Mouse (Mus musculus): ENCODE results near the gene Tnfrsf25. TPM values are rescaled to one million over a fixed set of nuclear protein-coding genes. Genes with fewer than 3 reads are reported as not detected.

Tnfrsf25 gene
- polyA plus RNA-seq, 1 experiment = 0.37 TPM

DNA sequence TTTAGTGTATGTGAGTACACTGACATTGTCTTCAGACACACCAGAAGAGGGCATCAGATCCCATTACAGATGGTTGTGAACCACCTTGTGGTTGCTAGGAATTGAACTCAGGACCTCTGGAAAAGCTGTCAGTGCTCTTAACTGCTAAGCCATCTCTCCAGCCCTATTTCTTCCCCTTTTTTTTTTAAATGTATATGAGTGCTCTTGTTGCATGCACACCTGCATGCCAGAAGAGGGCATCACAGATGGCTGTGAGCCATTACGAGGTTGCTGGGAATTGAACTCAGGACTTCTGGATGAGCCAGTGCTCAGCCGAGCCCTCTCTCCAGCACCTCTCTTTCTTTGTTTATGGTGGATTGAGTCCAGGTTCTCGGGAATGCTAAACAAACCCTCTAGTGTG lies 6.2 kb upstream of the Tnfrsf25 start:
- Histone ChIP-seq H3K9me3 (ENCODE audit: control insufficient read depth, low read length) (peaks cover 8% of the 10 kb centered on the region), H3K27me3 (ENCODE audit: control insufficient read depth) (peaks cover 5% of the 10 kb centered on the region), H3K36me3 (ENCODE audit: control insufficient read depth) (peaks cover 97% of the 10 kb centered on the region), H3K4me1 (ENCODE audit: control insufficient read depth) (peaks cover 69% of the 10 kb centered on the region), H3K4me3 (replicated peaks) (no peak overlapping the region)
- no peak for TF ChIP-seq TAL1 (IDR thresholded peaks at IDR 0.05; ENCODE audit: low read length)
- no peak for TF ChIP-seq GATA1 (IDR thresholded peaks at IDR 0.05; ENCODE audit: low read length)

DNA sequence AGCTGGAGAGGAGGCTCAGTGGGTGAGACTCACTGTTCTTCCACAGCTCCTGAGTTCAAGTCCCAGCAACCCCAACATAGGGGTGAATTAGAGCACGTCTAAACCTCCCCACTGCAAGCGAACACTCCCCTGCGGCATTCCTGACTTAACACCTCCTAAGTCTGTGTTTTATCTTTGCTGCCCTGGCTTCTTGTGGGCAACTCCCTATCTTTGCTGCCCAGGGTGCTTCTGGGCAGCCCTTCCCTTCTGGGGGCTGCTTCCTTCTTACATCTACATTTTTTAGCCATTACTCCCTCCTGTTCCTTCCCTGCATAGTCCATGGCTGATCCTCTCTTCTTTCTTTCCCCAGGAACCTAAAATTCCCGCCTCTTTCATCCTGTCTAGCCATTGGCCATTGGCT lies 5.0 kb upstream of the Tnfrsf25 start:
- H3K9me3 ChIP-seq (ENCODE audit: control insufficient read depth, low read length) = peaks cover 8% of the 10 kb centered on the region
- peaks cover 94% of the 10 kb centered on the region for H3K36me3 ChIP-seq (ENCODE audit: control insufficient read depth)
- H3K27me3 ChIP-seq (ENCODE audit: control insufficient read depth) = peaks cover 16% of the 10 kb centered on the region
- H3K4me3 ChIP-seq (replicated peaks) = peak overlapping the region; percentile 43
- TF ChIP-seq TAL1 (IDR thresholded peaks at IDR 0.05; ENCODE audit: low read length) = peak; percentile 78
- TF ChIP-seq GATA1 (IDR thresholded peaks at IDR 0.05; ENCODE audit: low read length) = peak; percentile 81
- peaks cover 79% of the 10 kb centered on the region for H3K4me1 ChIP-seq (ENCODE audit: control insufficient read depth)

DNA sequence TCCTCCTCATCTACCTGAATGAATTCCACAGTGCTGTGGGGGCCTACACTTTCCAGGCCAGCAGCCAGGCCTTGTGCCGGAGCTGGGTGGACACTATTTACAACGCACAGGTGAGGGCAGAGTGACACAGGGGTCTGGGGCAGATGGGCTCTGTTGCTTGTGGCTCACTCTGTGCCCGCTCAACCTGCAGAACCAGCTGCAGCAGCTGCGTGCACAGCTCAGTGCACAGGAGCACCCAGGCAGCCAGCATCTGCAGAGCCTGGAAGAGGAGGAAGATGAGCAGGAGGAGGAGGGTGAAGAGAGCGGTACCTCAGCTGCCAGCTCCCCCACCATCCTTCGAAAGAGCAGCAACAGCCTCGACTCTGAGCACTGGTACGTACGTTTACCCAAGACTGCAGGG lies 3.4 kb upstream of the Tnfrsf25 start:
- TF ChIP-seq TAL1 (IDR thresholded peaks at IDR 0.05; ENCODE audit: low read length) (no peak), GATA1 (IDR thresholded peaks at IDR 0.05; ENCODE audit: low read length) (no peak)
- Histone ChIP-seq H3K9me3 (ENCODE audit: control insufficient read depth, low read length) (peaks cover 8% of the 10 kb centered on the region), H3K4me1 (ENCODE audit: control insufficient read depth) (peaks cover 76% of the 10 kb centered on the region), H3K36me3 (ENCODE audit: control insufficient read depth) (peaks cover 77% of the 10 kb centered on the region), H3K4me3 (replicated peaks) (no peak overlapping the region), H3K27me3 (ENCODE audit: control insufficient read depth) (peaks cover 33% of the 10 kb centered on the region)

DNA sequence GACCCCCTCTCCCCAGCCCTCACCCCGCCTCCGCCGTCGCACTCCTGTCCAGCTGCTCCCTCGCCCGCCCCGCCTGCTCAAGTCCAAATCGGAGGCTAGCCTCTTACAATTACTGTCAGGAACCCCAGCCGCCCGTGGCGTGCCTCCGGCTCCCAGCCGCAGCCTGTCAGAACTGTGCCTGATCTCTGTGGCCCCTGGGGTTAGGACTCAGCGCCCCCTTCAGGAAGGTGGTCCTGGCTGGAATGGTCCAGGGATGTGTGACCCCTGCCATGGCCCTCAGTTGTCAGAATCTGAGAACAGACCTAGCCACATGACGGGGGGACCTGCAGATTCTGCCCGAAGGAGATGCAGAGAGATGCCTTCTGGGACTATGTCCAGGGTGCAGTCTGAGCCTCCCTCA lies 1.7 kb upstream of the Tnfrsf25 start:
- TF ChIP-seq TAL1 (IDR thresholded peaks at IDR 0.05; ENCODE audit: low read length) (no peak), GATA1 (IDR thresholded peaks at IDR 0.05; ENCODE audit: low read length) (no peak)
- Histone ChIP-seq H3K27me3 (ENCODE audit: control insufficient read depth) (peaks cover 50% of the 10 kb centered on the region), H3K36me3 (ENCODE audit: control insufficient read depth) (peaks cover 60% of the 10 kb centered on the region), H3K4me1 (ENCODE audit: control insufficient read depth) (peaks cover 58% of the 10 kb centered on the region), H3K9me3 (ENCODE audit: control insufficient read depth, low read length) (peaks cover 8% of the 10 kb centered on the region), H3K4me3 (replicated peaks) (no peak overlapping the region)

DNA sequence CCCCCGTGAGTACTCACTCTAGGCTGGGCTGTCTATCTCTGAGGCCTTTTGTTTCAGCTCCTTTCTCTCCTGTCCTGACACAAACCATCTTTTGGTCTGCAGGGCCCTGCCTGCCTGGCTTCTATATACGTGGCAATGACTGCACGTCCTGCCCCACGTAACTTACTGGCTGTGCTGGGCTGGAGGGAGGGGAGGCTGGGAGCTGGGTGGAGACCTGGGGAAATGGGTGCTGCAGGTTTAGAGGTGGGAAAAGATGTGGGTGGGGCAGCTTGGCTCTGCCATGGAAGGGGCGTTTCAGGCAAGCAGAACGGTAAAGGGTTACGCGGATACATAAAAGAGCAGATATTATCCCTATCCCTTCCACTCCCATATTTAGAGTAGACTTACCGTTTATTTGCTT lies 1.8 kb downstream of the Tnfrsf25 start:
- Histone ChIP-seq H3K4me1 (ENCODE audit: control insufficient read depth) (peaks cover 38% of the 10 kb centered on the region), H3K9me3 (ENCODE audit: control insufficient read depth, low read length) (peaks cover 11% of the 10 kb centered on the region), H3K36me3 (ENCODE audit: control insufficient read depth) (peaks cover 26% of the 10 kb centered on the region), H3K27me3 (ENCODE audit: control insufficient read depth) (peaks cover 85% of the 10 kb centered on the region), H3K4me3 (replicated peaks) (no peak overlapping the region)
- TF ChIP-seq GATA1 (IDR thresholded peaks at IDR 0.05; ENCODE audit: low read length) (no peak), TAL1 (IDR thresholded peaks at IDR 0.05; ENCODE audit: low read length) (no peak)

DNA sequence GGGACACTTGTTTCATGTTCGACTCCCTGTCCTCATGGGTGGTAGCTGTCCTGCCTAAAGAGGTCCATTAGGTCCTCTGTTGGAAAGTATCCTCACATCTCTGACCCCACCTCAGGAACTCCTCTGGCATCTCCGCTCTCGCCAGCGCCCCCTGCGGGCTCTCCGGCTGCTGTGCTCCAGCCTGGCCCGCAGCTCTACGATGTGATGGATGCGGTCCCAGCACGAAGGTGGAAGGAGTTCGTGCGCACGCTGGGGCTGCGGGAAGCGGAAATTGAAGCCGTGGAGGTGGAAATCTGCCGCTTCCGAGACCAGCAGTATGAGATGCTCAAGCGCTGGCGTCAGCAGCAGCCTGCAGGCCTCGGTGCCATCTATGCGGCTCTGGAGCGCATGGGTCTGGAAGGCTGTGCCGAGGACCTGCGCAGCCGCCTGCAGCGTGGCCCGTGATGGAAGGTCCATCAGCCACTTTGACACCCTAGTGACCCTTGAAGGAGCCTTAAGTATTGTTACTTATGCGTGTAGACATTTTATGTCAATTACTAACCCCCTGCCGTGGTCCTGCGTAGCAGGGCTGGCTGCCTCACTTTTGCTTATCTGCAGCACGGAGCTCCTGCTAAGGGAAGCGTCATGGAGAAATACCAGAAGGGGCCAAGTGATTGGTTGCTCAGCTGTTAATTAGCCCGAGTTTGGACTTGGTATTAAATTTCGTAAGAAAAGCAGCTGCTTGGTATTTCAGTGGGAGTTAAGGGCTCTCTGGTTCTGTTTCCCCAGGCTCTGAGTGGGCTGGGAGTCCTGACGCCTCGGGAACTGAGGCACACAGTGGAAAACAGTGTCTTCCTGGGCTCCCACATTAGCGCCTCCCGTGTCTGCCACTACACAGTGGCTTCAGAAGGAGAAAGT lies 3.9 kb downstream of the Tnfrsf25 start:
- Histone ChIP-seq H3K27me3 (ENCODE audit: control insufficient read depth) (peaks cover 100% of the 10 kb centered on the region), H3K36me3 (ENCODE audit: control insufficient read depth) (peaks cover 5% of the 10 kb centered on the region), H3K4me1 (ENCODE audit: control insufficient read depth) (peaks cover 33% of the 10 kb centered on the region), H3K9me3 (ENCODE audit: control insufficient read depth, low read length) (peaks cover 2% of the 10 kb centered on the region), H3K4me3 (replicated peaks) (no peak overlapping the region)
- TF ChIP-seq GATA1 (IDR thresholded peaks at IDR 0.05; ENCODE audit: low read length) = no peak
- TF ChIP-seq TAL1 (IDR thresholded peaks at IDR 0.05; ENCODE audit: low read length) = no peak

DNA sequence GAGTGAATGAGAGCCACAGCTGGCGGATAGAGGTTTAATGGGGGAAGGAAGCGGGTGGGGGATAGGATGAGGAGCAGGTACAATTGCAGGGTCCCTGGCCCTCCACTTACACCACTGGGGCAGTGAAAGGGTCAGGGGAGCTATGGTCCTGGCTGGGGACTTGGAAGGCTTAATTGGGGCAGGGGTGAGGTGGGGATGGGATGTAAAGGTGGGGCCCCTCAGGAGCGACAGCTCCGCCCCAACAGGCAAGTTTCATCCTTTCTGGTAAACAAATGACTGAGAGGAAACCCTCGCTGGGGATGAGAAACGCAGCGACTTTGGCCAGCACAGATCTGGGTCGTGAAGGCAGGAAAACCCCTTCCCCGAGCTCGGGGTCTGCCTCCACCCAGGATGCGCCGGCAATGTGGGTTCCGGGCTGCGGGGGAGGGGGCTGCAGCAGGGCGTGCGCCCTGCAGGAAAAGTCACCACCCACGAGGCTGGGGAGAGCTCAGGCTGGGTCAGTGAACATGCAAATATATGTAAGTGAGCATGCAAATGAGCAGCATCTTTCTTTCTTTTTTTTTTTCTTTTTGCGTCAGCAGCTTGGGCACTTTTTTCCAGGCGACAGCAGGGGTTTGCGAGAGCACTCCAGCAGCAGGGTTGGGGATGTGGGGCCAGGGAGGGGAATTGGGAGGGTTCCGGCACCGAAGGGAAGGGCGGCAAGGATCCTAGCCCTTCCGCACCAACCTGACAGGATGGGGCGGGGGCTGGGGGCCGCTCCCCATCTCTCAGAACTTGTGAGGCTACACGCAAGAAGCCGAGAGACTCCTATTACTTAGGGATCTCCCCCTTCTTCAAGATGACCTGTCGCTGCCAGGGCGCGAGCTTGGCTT lies 4.8 kb downstream of the Tnfrsf25 start:
- Histone ChIP-seq H3K9me3 (ENCODE audit: control insufficient read depth, low read length) (peaks cover 6% of the 10 kb centered on the region; the same call in 1 of the 2 replicates), H3K4me3 (replicated peaks) (no peak overlapping the region), H3K36me3 (ENCODE audit: control insufficient read depth) (no peaks in the 10 kb centered on the region), H3K4me1 (ENCODE audit: control insufficient read depth) (peaks cover 25% of the 10 kb centered on the region), H3K27me3 (ENCODE audit: control insufficient read depth) (peaks cover 100% of the 10 kb centered on the region)
- TF ChIP-seq GATA1 (IDR thresholded peaks at IDR 0.05; ENCODE audit: low read length) = no peak

DNA sequence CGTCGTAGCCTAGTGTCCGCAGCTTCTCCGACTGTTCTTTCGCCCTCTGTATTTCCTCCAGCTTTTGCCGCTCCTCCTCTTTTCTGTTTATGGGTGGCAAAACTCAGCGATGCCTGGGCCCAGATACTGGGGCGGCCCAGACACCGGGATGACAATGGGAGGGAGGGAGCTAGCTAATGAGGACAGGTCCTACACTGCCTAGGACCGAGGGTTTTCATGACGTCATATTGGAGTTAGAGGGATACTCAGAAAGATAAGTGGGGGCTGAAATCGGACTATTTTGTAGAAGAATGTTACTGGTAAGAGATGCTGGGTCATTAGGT lies 5.4 kb downstream of the Tnfrsf25 start:
- no peaks in the 10 kb centered on the region for H3K36me3 ChIP-seq (ENCODE audit: control insufficient read depth)
- H3K9me3 ChIP-seq (ENCODE audit: control insufficient read depth, low read length) = peaks cover 10% of the 10 kb centered on the region; the same call in 1 of the 2 replicates
- H3K27me3 ChIP-seq (ENCODE audit: control insufficient read depth) = peaks cover 100% of the 10 kb centered on the region
- no peak overlapping the region for H3K4me3 ChIP-seq (replicated peaks)
- H3K4me1 ChIP-seq (ENCODE audit: control insufficient read depth) = peaks cover 19% of the 10 kb centered on the region
- no peak for TF ChIP-seq TAL1 (IDR thresholded peaks at IDR 0.05; ENCODE audit: low read length)
- no peak for TF ChIP-seq GATA1 (IDR thresholded peaks at IDR 0.05; ENCODE audit: low read length)

DNA sequence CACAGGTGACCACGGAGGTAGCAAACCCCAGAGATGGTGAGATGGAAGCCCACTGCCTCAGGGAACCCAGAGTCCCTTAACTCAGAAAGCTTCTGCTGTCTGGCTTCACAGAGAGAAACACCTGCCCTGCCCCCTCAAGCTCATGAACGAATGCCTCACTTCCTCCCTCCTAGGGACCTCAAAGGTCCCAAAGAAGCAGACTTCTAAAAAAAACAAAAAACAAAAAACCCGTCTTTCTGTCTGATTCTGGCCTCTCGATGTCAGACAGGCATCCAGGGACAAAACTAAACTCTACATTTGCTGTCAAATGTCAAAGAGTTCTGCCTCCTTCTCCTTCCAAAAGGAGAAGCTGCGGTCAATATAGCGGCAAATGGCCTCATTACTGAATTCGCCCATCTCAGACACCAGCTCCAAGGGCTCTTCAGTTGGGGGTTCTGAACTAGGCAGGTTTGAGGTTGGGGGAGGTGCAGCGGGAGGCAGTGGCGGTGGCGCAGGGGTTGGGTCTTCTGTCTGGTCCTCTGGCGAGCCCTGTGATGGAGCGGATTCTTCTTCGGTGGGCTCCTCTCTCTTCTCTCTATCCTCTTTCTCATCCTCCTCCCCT lies 8.7 kb downstream of the Tnfrsf25 start:
- no peak overlapping the region for H3K4me3 ChIP-seq (replicated peaks)
- H3K9me3 ChIP-seq (ENCODE audit: control insufficient read depth, low read length) = peaks cover 20% of the 10 kb centered on the region
- H3K36me3 ChIP-seq (ENCODE audit: control insufficient read depth) = no peaks in the 10 kb centered on the region
- peaks cover 14% of the 10 kb centered on the region for H3K4me1 ChIP-seq (ENCODE audit: control insufficient read depth)
- H3K27me3 ChIP-seq (ENCODE audit: control insufficient read depth) = peaks cover 100% of the 10 kb centered on the region
- no peak for TF ChIP-seq GATA1 (IDR thresholded peaks at IDR 0.05; ENCODE audit: low read length)
- no peak for TF ChIP-seq TAL1 (IDR thresholded peaks at IDR 0.05; ENCODE audit: low read length)

Measured in erythroblast, embryonic 14.5 days (primary cell).